Mouse (Mus musculus) bone marrow, adult 2 months (tissue): ENCODE data around the gene Gm49342.

Source experiments
- CTCF ChIP-seq: fragments of 200-500 bp; IDR thresholded peaks from 2 replicates; pipeline ENCODE4 v1.5.1; 2011; ENCODE audit warnings: low read length, control low read depth; ENCODE audit not compliant: control insufficient read depth, insufficient read depth
- POLR2A ChIP-seq: fragments of 200-500 bp; IDR thresholded peaks from 2 replicates; pipeline ENCODE4 v1.6.1; 2011; ENCODE audit warnings: low read depth, mild to moderate bottlenecking, control low read depth, low read length, borderline replicate concordance; ENCODE audit not compliant: control insufficient read depth

DNA sequence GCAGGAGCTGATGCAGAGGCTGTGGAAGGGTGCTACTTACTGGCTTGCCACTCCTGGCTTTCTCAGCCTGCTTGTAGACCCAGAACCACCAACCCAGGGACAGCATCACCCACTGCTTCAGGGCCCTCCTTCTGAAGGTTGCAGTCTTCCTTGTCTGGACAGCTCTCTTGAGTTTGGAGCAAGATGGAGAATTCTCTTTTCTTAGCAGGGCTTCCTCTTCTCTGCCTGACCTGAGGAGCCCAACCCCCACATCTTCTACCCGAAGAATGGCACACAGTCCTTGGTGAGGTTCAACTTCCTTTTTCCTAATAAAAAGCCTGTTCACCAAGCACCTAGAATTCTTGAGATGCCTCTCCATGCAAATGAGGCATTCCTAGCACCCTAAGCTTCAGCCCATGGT, 26.5 kb downstream of the Gm49342 start:
- TF ChIP-seq CTCF (no peak), POLR2A (no peak)
